Mouse (Mus musculus) thymus, postnatal 25 days (tissue): ENCODE results near the gene Poglut1.

Experiments used
- DNase-seq: peaks from one replicate; pipeline ENCODE4 v3.0.0; 2022

The Poglut1 gene

GRCm38 (mm10) chr16:38549479-38550396, at the start of gene Poglut1:
Gene Poglut1 (minus strand): TSS chr16:38550258.
- peak; percentile 76 for DNase-seq

- DNase-seq, result no peak
Measured at GRCm38 (mm10) chr16:38598986-38599680, 49.1 kb upstream of the Poglut1 start.

GRCm38 (mm10) chr16:38596651-38597050, 46.6 kb upstream of the Poglut1 start:
- no peak for DNase-seq

- no peak for DNase-seq
Measured at GRCm38 (mm10) chr16:38596099-38596498, 46.0 kb upstream of the Poglut1 start.

DNA sequence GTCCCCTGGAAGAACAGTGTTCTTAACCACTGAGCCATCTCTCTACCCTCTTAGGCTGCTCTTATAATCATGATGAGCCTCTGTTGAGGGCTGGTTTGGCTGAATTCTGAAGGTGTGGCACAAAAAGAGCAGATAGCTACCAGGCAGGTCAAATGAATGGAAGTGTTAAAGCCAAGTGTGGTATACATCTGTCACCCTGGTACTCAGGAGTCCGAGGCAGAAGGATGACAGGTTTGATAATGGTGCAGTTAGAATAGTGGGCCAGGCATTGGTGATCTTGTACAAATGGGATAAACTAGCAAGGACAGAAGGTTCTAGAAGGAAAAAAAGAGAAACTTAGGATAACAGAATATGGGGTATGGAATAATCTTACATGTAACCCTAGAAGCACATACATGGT, 44.4 kb upstream of the Poglut1 start:
- no peak for DNase-seq

DNA sequence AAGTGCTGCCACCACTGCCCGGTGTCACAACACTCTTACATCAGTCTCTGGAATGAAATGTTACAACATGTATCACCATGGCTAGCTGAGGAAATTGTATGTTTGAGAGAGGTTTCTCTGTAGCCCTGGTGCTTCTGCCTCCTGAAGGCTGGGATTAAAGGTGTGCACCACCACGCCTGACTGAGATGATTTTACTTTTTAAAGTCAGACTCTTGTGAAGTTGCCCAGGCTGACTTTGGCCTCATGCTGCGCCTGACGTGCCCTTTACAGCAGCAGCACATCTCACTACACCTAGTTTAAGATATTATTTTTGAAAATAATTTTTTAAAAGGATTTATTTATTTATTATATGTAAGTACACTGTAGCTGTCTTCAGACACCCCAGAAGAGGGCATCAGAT, 42.9 kb upstream of the Poglut1 start:
- no peak for DNase-seq

DNA sequence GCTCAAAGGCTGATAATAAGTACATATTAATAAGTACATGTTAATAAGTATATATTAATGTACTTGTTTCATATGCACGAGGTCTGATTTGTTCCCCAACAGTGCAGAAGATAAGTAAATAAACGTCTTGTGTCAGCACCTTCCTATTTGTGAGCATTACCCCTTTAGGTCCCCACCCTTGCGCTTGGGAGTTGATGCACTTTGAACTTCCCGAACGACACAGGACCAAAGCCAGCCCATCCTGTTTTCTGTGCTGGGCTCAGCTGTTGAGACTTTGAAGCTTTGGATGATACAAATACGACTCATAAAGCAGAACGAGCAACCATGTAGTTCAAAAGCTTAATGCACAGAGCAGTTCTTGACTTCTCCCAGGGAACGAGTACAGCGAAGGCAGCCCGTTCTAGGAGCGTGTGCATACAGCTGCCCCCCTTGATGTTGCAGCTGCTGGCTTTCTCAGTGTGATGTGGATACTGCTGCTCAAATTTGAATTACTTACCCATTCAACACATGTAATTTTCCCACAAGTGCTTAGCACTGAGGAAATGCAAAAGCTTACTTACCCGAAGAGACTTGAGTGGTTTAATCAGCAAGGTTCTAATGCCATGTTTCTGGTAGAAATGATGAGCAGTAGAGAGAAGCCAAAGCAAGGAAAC, 42.1 kb upstream of the Poglut1 start:
- no peak for DNase-seq

DNA sequence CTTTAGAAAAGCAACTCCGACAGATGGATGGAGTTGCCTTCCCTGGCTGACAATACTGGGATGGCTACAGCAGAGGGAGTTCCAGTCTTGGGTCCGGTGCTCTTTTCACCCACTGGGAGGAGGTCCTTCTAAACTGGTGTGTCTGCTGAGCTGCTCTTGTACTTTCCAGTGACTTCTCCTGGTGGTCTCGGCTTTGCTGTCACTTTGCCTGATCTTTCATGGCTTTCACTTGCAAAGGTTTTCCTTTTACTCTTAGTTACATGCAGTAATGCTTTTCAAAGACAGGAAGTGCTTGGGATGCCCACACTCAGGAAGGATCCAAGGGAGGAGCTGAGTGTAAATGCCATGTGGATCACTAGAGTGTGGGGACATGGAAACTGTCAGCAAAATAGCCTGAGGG, 41.4 kb upstream of the Poglut1 start:
- DNase-seq, result no peak

DNA sequence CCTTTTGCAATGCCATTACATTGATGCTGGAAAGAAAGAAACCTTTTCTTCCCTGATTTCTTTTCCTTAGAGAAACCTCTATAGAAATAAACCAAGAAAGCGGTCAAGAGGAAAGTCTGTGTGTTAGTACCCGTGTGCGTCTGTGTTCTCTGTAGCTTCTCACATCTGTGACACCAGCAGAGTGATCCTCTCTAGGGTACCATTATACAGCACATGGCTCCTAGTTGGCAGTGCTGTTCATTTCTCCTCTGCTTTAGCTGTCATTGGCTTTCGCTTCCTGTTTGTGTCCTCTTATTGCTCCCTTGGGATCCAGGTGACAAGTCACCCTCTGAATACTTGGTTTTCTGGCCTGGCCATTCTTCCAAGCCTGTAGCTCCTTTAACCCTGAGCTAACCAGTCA, 37.5 kb upstream of the Poglut1 start:
- DNase-seq, result no peak

DNA sequence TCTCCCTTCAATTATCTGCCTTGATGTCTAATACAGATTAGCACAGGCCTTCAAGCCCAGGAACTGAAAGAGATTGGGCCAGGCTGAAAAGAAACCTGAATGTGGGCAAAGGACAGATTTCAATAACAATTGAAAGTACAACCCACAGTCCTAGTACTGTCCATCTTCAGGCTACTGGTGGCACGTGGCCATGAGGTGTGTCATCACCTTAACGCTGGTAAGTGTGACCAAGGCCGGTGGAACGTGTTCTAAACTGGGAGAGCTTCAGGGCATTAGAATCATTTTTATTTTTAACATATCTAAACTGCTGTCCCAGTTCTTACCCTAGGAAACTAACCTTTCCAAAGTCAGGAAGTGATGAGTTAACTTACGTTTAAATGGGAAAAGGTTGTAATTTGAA, 37.1 kb upstream of the Poglut1 start:
- DNase-seq, result no peak

GRCm38 (mm10) chr16:38585186-38585585, 35.1 kb upstream of the Poglut1 start:
- DNase-seq, result no peak

DNA sequence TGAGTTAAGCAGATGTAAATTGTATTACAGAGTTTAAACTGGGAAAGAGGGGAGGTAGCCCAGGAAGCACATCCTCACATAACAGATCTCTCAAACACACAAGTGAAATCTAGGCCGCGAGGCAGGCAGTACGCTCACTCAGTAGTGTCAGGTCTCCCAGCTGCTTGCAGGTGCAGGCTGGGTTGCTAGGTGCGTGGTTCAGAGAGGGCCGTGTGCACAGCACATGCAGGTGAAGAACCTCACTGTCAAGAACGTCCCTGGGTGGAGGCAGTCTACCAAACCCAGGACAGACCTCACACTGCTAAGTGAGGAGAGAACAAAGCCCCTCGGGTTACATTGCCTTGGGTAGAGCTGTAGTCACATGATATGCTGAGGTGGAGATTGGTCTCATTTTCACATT, 34.7 kb upstream of the Poglut1 start:
- peak; percentile 64 for DNase-seq

GRCm38 (mm10) chr16:38571481-38571880, 21.4 kb upstream of the Poglut1 start:
- DNase-seq, result no peak

- no peak for DNase-seq
Measured at GRCm38 (mm10) chr16:38568192-38568591, 18.1 kb upstream of the Poglut1 start.

- DNase-seq, result no peak
Measured at GRCm38 (mm10) chr16:38563516-38563915, 13.5 kb upstream of the Poglut1 start.

GRCm38 (mm10) chr16:38562968-38563327, 12.9 kb upstream of the Poglut1 start:
- no peak for DNase-seq

DNA sequence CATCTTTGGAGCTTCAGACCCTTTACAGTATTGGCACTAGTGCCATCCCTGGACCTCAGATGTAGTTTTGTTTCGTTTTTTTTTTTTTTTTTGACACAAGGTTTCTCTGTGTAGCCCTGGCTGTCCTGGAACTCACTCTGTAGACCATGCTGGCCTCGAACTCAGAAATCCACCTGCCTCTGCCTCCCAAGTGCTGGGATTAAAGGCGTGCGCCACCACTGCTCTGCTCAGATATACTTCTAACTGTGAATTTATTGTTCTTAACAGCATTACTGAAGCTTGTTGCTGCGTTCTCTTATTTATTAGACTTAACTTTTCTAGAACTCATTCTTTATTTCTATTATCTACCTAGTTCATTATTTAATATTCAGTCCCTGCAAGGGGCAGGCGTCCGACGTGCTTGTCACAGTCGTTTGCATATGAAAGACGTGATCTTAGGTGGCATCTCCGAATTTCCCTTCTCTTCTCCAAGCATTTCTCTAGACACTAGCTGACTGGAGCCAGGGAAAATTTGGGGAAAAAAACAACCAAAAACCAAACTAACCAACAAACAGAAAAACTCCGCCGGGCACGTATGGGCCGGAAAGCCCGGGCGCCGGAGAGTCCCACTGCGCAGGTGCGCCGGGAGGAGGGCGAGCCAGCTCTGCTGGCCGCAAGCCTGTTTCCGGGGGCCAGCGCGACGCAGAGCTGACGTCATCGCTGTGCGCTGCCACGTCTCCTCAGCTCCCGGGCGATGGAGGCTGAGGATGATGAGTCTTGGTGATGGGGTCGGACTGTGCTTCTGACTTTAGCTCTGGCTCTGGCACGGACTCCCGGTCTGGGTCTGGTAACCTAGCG, 12.3 kb upstream of the Poglut1 start:
- DNase-seq, result peak; percentile 95

DNA sequence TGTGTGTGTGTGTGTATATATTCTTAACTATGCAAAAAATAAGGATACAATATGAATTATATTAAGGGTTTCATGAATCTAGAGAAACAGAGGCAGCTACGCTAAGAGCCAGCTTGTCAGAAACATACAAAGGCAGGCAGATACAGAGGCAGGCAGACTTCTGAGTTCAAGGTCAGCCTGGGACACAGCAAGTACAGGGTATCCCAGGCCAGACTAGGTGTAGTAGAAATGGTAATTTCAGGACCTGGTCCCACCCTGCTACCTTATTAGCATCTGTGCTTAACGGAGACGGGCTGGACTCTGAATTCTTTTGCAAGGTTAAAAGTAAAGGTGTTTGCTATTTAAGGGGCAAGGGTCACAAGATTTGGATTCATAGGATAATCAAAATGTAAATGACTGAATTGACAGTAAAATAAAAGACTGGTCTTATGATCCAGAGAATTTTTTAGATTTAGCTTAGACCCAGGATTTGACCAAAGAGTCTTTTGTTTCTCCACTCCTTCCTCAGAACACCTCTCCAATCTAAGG, 8.2 kb upstream of the Poglut1 start, which contains the start of gene Tmem39a:
Tmem39a (plus strand) TSS at position 478 of the 528 bp plus-strand sequence.
- DNase-seq, result no peak

DNA sequence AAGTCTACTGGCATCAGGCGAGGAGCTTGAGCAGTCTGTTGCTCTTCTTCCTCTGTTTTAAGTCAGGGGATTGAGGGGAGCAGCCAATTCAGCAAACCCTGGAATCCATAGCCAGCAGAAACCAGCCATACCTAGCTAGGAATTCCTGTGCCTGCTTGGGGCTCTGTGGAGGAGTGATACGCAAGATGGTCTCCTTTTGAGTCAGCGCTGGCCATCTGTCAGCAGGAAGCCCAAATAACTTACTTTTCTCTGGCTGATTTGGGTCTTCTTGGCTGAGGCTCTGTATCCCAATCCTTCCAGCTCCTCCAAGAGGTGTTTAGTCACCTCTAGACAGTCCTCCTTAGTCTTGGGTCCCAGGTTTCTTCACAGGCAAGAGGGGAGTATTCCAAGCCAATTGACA, 5.9 kb upstream of the Poglut1 start:
- DNase-seq, result no peak

DNA sequence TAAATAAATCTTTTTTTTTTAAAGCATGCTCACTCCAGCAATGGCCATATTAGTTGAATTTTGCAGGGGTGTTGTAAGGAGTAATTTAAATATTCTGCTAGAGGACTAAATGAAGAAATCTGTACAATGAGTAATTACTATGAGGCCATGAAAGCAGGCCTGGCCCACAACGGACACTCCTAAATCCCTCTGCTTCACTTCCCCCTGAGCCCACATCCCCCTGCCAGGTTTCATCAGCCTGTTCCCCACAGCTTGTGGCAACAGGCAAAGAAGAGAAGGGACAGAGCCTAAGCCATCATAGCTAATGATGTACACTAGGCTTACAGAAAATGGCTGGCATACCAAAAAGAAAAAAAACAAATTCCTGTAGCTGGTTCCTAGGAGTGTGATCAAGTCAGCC, 2.1 kb downstream of the Poglut1 start:
- no peak for DNase-seq

DNA sequence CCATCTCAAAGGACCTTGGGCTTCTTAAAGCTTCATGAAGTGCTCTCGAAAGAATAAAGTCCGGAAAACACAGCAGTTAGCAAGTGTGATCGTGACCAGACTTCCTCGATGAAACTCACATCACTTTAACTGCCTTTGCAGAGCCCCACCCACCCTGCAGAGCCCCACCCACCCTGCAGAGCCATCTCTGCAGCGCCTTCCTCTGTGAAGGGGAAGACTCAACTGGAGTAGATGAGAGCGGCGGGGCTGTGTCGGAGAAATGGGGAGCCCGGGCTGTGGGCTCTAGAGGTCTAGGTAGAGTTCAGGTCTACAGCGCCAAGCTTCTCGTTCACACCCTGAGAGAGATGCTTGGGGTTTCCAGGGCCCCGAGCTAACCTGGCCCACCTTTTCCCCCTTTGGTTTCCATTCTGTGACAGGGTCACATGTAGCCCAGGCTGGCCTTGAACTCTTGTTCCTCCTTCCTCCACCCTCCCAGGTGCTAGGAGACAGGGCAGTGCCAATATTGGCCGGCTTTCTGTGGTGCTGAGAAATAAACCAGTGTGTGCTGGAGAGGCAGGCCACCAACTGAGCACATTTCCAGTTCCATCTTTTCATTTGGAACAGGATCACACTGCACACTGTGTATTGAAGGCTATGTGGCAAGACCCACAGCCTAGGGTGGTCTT, 11.2 kb downstream of the Poglut1 start:
- no peak for DNase-seq
